Mouse (Mus musculus) R1 (cell line): ENCODE results near the gene Mchr1.

Experiments used
- DNase-seq: peaks from one replicate; pipeline ENCODE4 v3.0.0-alpha.2; 2018; ENCODE audit warnings: low read depth, low spot score

Mchr1 gene

GRCm38 (mm10) chr15:81227275-81227674 lies 8.0 kb upstream of the Mchr1 start:
- DNase-seq, result no peak

- DNase-seq, result no peak
Observed at GRCm38 (mm10) chr15:81228258-81228657, 7.0 kb upstream of the Mchr1 start.

GRCm38 (mm10) chr15:81229791-81230190 lies 5.5 kb upstream of the Mchr1 start:
- DNase-seq, result no peak

- no peak for DNase-seq
Observed at GRCm38 (mm10) chr15:81231325-81231724, 4.0 kb upstream of the Mchr1 start.

GRCm38 (mm10) chr15:81236062-81236461 lies 763 bp downstream of the Mchr1 start:
- DNase-seq, result no peak

- no peak for DNase-seq
Observed at GRCm38 (mm10) chr15:81237471-81237870, 2.2 kb downstream of the Mchr1 start.

GRCm38 (mm10) chr15:81239261-81239660 lies 4.0 kb downstream of the Mchr1 start:
- no peak for DNase-seq

- DNase-seq, result no peak
Observed at GRCm38 (mm10) chr15:81239794-81240343, 4.6 kb downstream of the Mchr1 start.

GRCm38 (mm10) chr15:81246890-81247289 lies 11.6 kb downstream of the Mchr1 start:
- DNase-seq, result no peak

GRCm38 (mm10) chr15:81247583-81248340 lies 12.5 kb downstream of the Mchr1 start:
- DNase-seq, result no peak

- DNase-seq, result no peak
Observed at GRCm38 (mm10) chr15:81248341-81248679, 13.0 kb downstream of the Mchr1 start.

GRCm38 (mm10) chr15:81248951-81249579 lies 13.8 kb downstream of the Mchr1 start:
- DNase-seq, result no peak

GRCm38 (mm10) chr15:81252626-81253174 lies 17.4 kb downstream of the Mchr1 start:
- no peak for DNase-seq

- no peak for DNase-seq
Observed at GRCm38 (mm10) chr15:81253585-81253984, 18.3 kb downstream of the Mchr1 start.

- no peak for DNase-seq
Observed at GRCm38 (mm10) chr15:81254113-81254640, 18.9 kb downstream of the Mchr1 start.

GRCm38 (mm10) chr15:81255063-81255462 lies 19.8 kb downstream of the Mchr1 start:
- DNase-seq, result peak; percentile 78

- DNase-seq, result no peak
Observed at GRCm38 (mm10) chr15:81258296-81258695, 23.0 kb downstream of the Mchr1 start.

- DNase-seq, result no peak
Observed at GRCm38 (mm10) chr15:81259304-81259703, 24.0 kb downstream of the Mchr1 start.

- DNase-seq, result no peak
Observed at GRCm38 (mm10) chr15:81260208-81260607, 24.9 kb downstream of the Mchr1 start.

- no peak for DNase-seq
Observed at GRCm38 (mm10) chr15:81264392-81265095, 29.2 kb downstream of the Mchr1 start.

GRCm38 (mm10) chr15:81267416-81267815 lies 32.1 kb downstream of the Mchr1 start:
- DNase-seq, result no peak
